Mouse (Mus musculus): Measurements from ENCODE around the gene Ccdc83. TPM values are rescaled to one million over a fixed set of nuclear protein-coding genes. Genes with fewer than 3 reads are reported as not detected.

The Ccdc83 gene
- polyA plus RNA-seq (2012; ENCODE audit: insufficient read depth, insufficient read length, missing spikeins) = not detected in 2 replicates

DNA sequence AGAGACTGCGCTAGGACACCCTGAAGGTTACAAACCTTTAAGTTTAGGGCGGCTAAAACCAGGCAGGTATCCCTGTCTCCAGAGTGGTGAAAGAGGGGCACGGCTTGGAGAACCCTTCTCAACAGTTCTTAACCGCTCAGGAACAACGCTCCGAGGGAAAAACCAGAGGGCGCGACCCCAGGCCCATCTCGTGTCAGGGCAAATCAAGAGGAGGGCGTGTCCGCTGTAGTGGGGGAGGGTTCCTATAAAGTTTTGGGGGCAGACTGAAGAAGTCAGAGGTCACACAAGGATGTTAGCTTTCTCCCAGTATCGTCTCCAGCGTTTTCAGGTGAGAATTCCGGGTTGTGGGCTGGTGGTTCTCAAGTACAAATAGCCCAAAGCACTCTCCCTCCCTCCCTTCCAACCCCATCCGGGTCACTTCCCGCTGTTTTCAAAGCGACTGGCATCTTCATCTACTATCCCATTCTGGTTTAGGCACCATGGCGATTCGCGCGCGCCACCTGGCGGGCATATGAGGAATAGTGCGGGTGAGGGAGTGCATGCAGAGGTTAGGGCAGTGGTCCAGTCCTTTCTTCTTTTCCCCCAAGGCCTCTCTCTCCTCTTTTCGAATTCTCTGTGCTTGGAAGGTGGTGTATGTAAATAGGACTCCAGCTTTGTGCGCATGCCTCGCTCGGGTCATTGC lies at the start of gene Ccdc83:
Ccdc83 (minus strand) TSS at position 489 of the 682 bp plus-strand sequence.
- Histone ChIP-seq H3K4me3 (ENCODE audit: insufficient read depth, low read length) (no peak within 1 kb of the TSS), H3K27ac (ENCODE audit: insufficient read depth, low read depth, low read length) (no peak within 1 kb of the TSS), H3K4me1 (ENCODE audit: control insufficient read depth, insufficient read depth, low read length) (no peaks in the 10 kb centered on the region)
- TF ChIP-seq POLR2A (IDR thresholded peaks at IDR 0.05; ENCODE audit: borderline replicate concordance, low read depth, low read length) (no peak), CTCF (IDR thresholded peaks at IDR 0.05; ENCODE audit: low read depth, low read length) (peak; percentile 91)

DNA sequence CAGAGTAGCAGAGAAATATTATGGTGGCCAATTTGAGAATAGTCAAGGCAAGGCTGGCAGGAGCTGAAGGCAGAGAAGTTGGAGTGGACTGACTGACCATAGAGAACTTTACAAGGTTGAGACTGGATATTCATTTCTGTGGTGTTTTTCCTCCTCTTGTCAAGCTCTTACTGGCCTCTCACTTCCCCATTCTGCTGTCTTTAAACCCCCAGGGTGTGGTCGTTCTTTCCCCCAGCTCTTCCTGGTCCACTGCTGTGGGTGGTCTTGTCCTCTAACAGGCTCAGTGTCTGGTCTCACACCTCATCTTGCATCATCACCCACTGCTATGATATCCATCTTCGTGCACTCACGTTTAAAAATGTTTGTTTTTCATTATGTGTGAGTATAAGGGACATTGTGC lies 47.8 kb upstream of the Ccdc83 start:
- no peaks in the 10 kb centered on the region for H3K4me1 ChIP-seq (ENCODE audit: control insufficient read depth, insufficient read depth, low read length)
- no peak overlapping the region for H3K4me3 ChIP-seq (ENCODE audit: insufficient read depth, low read length)
- TF ChIP-seq POLR2A (IDR thresholded peaks at IDR 0.05; ENCODE audit: borderline replicate concordance, low read depth, low read length) (no peak), CTCF (IDR thresholded peaks at IDR 0.05; ENCODE audit: low read depth, low read length) (no peak)
- H3K27ac ChIP-seq (ENCODE audit: insufficient read depth, low read depth, low read length) = no peak overlapping the region

DNA sequence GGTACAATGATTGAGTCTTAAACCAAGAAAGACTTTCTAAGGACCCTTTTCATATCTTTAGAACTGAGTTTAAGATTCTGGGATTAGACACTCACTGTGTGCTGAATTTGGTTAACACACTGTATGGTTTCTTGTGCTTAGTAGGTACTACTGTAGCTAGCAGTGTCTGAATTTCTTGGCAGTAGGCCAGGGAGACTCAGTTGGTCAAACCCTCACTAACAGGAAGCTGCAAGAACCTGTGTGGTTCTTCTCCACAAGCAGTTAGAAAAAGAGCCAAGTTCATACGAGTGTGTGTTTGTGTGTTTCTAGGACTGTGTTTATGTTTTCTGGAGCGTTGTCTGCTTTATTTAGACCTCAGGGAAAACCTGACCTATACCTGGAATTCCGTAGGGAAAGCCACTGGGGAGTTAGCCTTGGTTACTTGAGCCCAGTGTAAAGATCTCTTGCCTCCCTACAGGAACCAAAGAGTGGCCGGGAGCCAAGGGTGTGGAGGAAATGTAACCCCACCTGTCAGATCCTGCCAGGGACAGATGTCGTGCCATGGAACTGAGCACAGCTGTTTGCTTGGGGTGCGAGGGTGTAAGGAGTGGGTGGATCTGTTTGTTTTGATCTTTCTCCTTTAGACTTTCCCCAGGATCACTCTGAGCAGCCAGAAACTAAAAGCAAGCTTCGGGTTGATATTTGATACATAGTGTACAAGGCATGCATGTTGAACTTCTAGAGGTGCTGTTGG lies 46.7 kb upstream of the Ccdc83 start:
- TF ChIP-seq CTCF (IDR thresholded peaks at IDR 0.05; ENCODE audit: low read depth, low read length) (no peak), POLR2A (IDR thresholded peaks at IDR 0.05; ENCODE audit: borderline replicate concordance, low read depth, low read length) (no peak)
- no peaks in the 10 kb centered on the region for H3K4me1 ChIP-seq (ENCODE audit: control insufficient read depth, insufficient read depth, low read length)
- no peak overlapping the region for H3K27ac ChIP-seq (ENCODE audit: insufficient read depth, low read depth, low read length)
- H3K4me3 ChIP-seq (ENCODE audit: insufficient read depth, low read length) = no peak overlapping the region

DNA sequence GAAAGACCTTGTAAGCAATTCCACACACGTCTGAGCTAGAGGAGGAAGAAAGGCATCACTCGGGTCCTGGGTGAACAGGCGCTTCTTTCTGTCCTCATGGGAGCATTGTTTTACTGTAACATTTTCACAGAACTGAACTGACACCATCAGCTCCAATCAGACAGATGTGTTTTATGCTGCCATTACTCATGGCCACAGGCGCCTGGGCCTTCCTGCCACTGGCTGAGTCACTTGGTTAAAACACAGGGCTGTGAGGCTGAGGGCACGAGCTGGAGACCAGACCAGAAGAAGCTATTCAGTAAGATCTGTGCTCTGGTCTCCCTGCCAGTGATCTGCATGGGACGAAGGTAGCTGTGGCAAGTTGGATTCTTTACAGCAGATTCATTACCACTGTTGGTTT lies 42.4 kb upstream of the Ccdc83 start:
- H3K4me1 ChIP-seq (ENCODE audit: control insufficient read depth, insufficient read depth, low read length) = no peaks in the 10 kb centered on the region

GRCm38 (mm10) chr7:90306968-90307367 lies 41.4 kb upstream of the Ccdc83 start:
- H3K27ac ChIP-seq (ENCODE audit: insufficient read depth, low read depth, low read length) = no peak overlapping the region
- H3K4me1 ChIP-seq (ENCODE audit: control insufficient read depth, insufficient read depth, low read length) = no peaks in the 10 kb centered on the region
- H3K4me3 ChIP-seq (ENCODE audit: insufficient read depth, low read length) = no peak overlapping the region
- TF ChIP-seq CTCF (IDR thresholded peaks at IDR 0.05; ENCODE audit: low read depth, low read length) (no peak), POLR2A (IDR thresholded peaks at IDR 0.05; ENCODE audit: borderline replicate concordance, low read depth, low read length) (no peak)

More for the DNA sequence above, 42.4 kb upstream of the Ccdc83 start:
- TF ChIP-seq CTCF (IDR thresholded peaks at IDR 0.05; ENCODE audit: low read depth, low read length) (no peak), POLR2A (IDR thresholded peaks at IDR 0.05; ENCODE audit: borderline replicate concordance, low read depth, low read length) (no peak)
- H3K4me3 ChIP-seq (ENCODE audit: insufficient read depth, low read length) = no peak overlapping the region
- H3K27ac ChIP-seq (ENCODE audit: insufficient read depth, low read depth, low read length) = no peak overlapping the region

- Histone ChIP-seq H3K4me1 (ENCODE audit: control insufficient read depth, insufficient read depth, low read length) (no peaks in the 10 kb centered on the region), H3K4me3 (ENCODE audit: insufficient read depth, low read length) (no peak overlapping the region), H3K27ac (ENCODE audit: insufficient read depth, low read depth, low read length) (no peak overlapping the region)
- TF ChIP-seq POLR2A (IDR thresholded peaks at IDR 0.05; ENCODE audit: borderline replicate concordance, low read depth, low read length) (no peak), CTCF (IDR thresholded peaks at IDR 0.05; ENCODE audit: low read depth, low read length) (no peak)
Observed at GRCm38 (mm10) chr7:90306079-90306478, 40.5 kb upstream of the Ccdc83 start.

GRCm38 (mm10) chr7:90302647-90303552 lies 37.3 kb upstream of the Ccdc83 start:
- Histone ChIP-seq H3K27ac (ENCODE audit: insufficient read depth, low read depth, low read length) (no peak overlapping the region), H3K4me1 (ENCODE audit: control insufficient read depth, insufficient read depth, low read length) (no peaks in the 10 kb centered on the region), H3K4me3 (ENCODE audit: insufficient read depth, low read length) (peak overlapping the region; percentile 35)
- TF ChIP-seq POLR2A (IDR thresholded peaks at IDR 0.05; ENCODE audit: borderline replicate concordance, low read depth, low read length) = no peak
- no peak for TF ChIP-seq CTCF (IDR thresholded peaks at IDR 0.05; ENCODE audit: low read depth, low read length)

DNA sequence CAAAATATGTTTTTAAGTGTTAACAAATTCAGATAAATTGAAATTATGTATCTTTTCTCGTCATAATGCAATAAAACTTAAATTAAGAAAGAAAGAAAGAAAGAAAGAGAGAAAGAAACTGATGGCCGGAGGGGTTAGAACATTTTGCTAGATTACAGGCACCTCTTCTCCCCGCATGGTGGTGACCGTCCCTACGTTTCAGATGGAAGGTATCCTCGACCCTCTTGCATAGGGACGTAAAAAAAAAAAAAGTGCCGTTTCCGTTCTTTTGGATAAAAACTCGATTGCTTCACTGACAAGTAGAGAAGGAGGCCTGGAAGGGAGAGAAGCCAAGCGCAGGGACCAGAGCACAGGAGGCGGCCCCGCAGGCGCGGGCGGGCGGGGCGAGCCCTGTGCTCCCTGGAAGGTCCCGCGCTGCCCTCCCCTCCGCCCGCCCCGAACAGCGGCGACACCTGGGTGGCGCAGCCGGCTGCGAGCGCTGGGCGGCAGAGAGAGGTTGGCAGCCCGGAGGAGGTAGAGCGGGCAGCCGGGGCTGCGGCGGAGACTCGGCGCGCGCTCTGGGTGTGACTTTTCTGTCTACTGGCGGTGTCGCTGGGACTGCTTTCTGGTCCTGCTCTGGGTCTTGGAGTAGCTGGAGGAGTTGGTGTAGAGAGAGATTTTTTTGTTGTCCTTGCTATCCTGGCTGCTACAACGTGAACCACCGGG lies 36.5 kb upstream of the Ccdc83 start, which contains the start of gene Sytl2:
Sytl2 (plus strand) TSS at position 311 of the 705 bp plus-strand sequence.
- no peaks in the 10 kb centered on the region for H3K4me1 ChIP-seq (ENCODE audit: control insufficient read depth, insufficient read depth, low read length)
- no peak for TF ChIP-seq CTCF (IDR thresholded peaks at IDR 0.05; ENCODE audit: low read depth, low read length)
- TF ChIP-seq POLR2A (IDR thresholded peaks at IDR 0.05; ENCODE audit: borderline replicate concordance, low read depth, low read length) = no peak
- no peak within 1 kb of the TSS for H3K27ac ChIP-seq (ENCODE audit: insufficient read depth, low read depth, low read length)
- peak within 1 kb of the TSS; percentile 35 for H3K4me3 ChIP-seq (ENCODE audit: insufficient read depth, low read length)

DNA sequence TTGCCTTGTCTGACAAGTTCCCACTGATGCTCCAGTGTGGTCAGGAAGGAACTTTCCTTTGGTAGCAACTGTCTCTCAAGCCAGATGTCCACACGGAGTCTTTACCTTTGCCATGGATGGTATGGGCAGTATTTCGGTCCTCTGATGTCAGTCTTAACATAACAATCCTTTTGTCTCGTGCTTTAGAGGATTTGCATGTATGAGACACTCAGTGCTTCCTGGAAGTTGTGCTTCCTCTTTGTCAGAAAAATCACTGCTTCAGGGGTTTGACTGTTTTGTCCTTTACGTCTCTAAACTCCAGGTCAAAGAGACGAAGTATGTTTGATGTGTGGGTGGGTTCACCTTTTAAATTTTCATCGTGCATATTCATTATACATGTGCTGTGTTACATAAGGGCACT lies 26.3 kb upstream of the Ccdc83 start:
- Histone ChIP-seq H3K4me3 (ENCODE audit: insufficient read depth, low read length) (no peak overlapping the region), H3K27ac (ENCODE audit: insufficient read depth, low read depth, low read length) (no peak overlapping the region), H3K4me1 (ENCODE audit: control insufficient read depth, insufficient read depth, low read length) (no peaks in the 10 kb centered on the region)
- TF ChIP-seq POLR2A (IDR thresholded peaks at IDR 0.05; ENCODE audit: borderline replicate concordance, low read depth, low read length) = no peak
- no peak for TF ChIP-seq CTCF (IDR thresholded peaks at IDR 0.05; ENCODE audit: low read depth, low read length)
